Mouse (Mus musculus): Measurements from ENCODE around the gene Ano8.

Gene Ano8

GRCm38 (mm10) chr8:71470146-71470912 lies 15.4 kb downstream of the Ano8 start:
- DNase-seq, result no peak

- DNase-seq, result peak; percentile 33
Observed at GRCm38 (mm10) chr8:71469411-71469810, 16.4 kb downstream of the Ano8 start.

- peak; percentile 97 for DNase-seq
Observed at GRCm38 (mm10) chr8:71468916-71469315, 16.8 kb downstream of the Ano8 start, which contains the start of gene Dda1. Dda1 (plus strand) TSS chr8:71469199.

GRCm38 (mm10) chr8:71468001-71468400 lies 17.8 kb downstream of the Ano8 start:
- no peak for DNase-seq

- no peak for DNase-seq
Observed at GRCm38 (mm10) chr8:71467201-71467600, 18.6 kb downstream of the Ano8 start.

GRCm38 (mm10) chr8:71466198-71466597 lies 19.6 kb downstream of the Ano8 start:
- no peak for DNase-seq

- no peak for DNase-seq
Observed at GRCm38 (mm10) chr8:71465733-71466132, 20.0 kb downstream of the Ano8 start.

- peak; percentile 98 for DNase-seq
Observed at GRCm38 (mm10) chr8:71464513-71465500, 21.0 kb downstream of the Ano8 start, which contains the start of gene Mrpl34. Mrpl34 (plus strand) TSS chr8:71464959.

GRCm38 (mm10) chr8:71463188-71464033 lies 22.4 kb downstream of the Ano8 start, which contains the start of gene Abhd8:
Abhd8 (minus strand) TSS chr8:71463655.
- DNase-seq, result peak; percentile 97

- DNase-seq, result peak; percentile 52
Observed at GRCm38 (mm10) chr8:71462786-71463185, 23.0 kb downstream of the Ano8 start.

- DNase-seq, result no peak
Observed at GRCm38 (mm10) chr8:71462191-71462590, 23.6 kb downstream of the Ano8 start.

- DNase-seq, result no peak
Observed at GRCm38 (mm10) chr8:71461152-71461840, 24.5 kb downstream of the Ano8 start.

GRCm38 (mm10) chr8:71460716-71461115 lies 25.0 kb downstream of the Ano8 start:
- DNase-seq, result no peak

- no peak for DNase-seq
Observed at GRCm38 (mm10) chr8:71457659-71458270, 28.0 kb downstream of the Ano8 start.

GRCm38 (mm10) chr8:71456906-71457305 lies 28.9 kb downstream of the Ano8 start:
- DNase-seq, result no peak

GRCm38 (mm10) chr8:71454668-71455067 lies 31.1 kb downstream of the Ano8 start:
- no peak for DNase-seq

- no peak for DNase-seq
Observed at GRCm38 (mm10) chr8:71452669-71453068, 33.1 kb downstream of the Ano8 start.

- DNase-seq, result no peak
Observed at GRCm38 (mm10) chr8:71451777-71452176, 34.0 kb downstream of the Ano8 start.

GRCm38 (mm10) chr8:71451337-71451736 lies 34.4 kb downstream of the Ano8 start:
- DNase-seq, result no peak

- no peak for DNase-seq
Observed at GRCm38 (mm10) chr8:71445096-71445495, 40.7 kb downstream of the Ano8 start.

GRCm38 (mm10) chr8:71441404-71441803 lies 44.4 kb downstream of the Ano8 start:
- DNase-seq, result peak; percentile 67

Data from lung, postnatal 14 days (tissue).